Mouse (Mus musculus) forebrain, embryonic 13.5 days (tissue): ENCODE results near the gene Tmem115. TPM values are rescaled to one million over a fixed set of nuclear protein-coding genes. Genes with fewer than 3 reads are reported as not detected.
"Not testable (repeated sequence)": the region's sequence is repeated elsewhere in the genome, so short reads cannot be mapped to it uniquely, and the experiment has no call there.

ENCODE experiments used
- ATAC-seq: fragments of 200-750 bp; cut with Nextera tagmentation; 2 replicates; pipeline ENCODE4 v1.8.0; 2017
- H3K27ac ChIP-seq: fragments of 300-500 bp; sonication (generic); 2 replicates; pipeline ENCODE4 v1.5.1; 2015; ENCODE audit warnings: inconsistent platforms, mild to moderate bottlenecking, moderate library complexity
- H3K27me3 ChIP-seq: fragments of 300-500 bp; sonication (generic); 2 replicates; pipeline ENCODE4 v1.6.1; 2015; ENCODE audit warnings: mild to moderate bottlenecking, inconsistent platforms
- H3K36me3 ChIP-seq: fragments of 300-500 bp; sonication (generic); 2 replicates; pipeline ENCODE4 v1.6.1; 2015; ENCODE audit warnings: mild to moderate bottlenecking, inconsistent platforms; ENCODE audit not compliant: poor library complexity, severe bottlenecking
- H3K4me1 ChIP-seq: fragments of 300-500 bp; sonication (generic); 2 replicates; pipeline ENCODE4 v1.6.1; 2015; ENCODE audit warnings: inconsistent platforms
- H3K4me2 ChIP-seq: fragments of 300-500 bp; sonication (generic); 2 replicates; pipeline ENCODE4 v1.6.1; 2015; ENCODE audit warnings: inconsistent platforms, mild to moderate bottlenecking, moderate library complexity
- H3K4me3 ChIP-seq: fragments of 300-500 bp; sonication (generic); 2 replicates; pipeline ENCODE4 v1.5.1; 2015; ENCODE audit warnings: mild to moderate bottlenecking, inconsistent platforms
- H3K9ac ChIP-seq: fragments of 300-500 bp; sonication (generic); 2 replicates; pipeline ENCODE4 v1.6.1; 2015; ENCODE audit warnings: mild to moderate bottlenecking, inconsistent platforms
- H3K9me3 ChIP-seq: fragments of 300-500 bp; sonication (generic); replicated peaks from 2 replicates; pipeline ENCODE4 v1.6.1; 2016; ENCODE audit warnings: inconsistent platforms
- WGBS: fragments of 180-500 bp; shearing (Covaris S2); methylation state at CpG from one replicate; pipeline ENCODE4 v1.1.7; 2015; 5-methylcytosine and 5-hydroxymethylcytosine counted together
- polyA plus RNA-seq: library from polyadenylated mRNA; unstranded; fragments of >200 nt; fragmentation: Nextera tagmentation; extraction: Ambion mirVana; gene quantifications from 2 replicates; pipeline ENCODE4 v1.2.1, GENCODE M21; 2015

The Tmem115 gene
- polyA plus RNA-seq, 1 experiment from 2014 or later: 36.9 TPM

GRCm38 (mm10) chr9:107551890-107552355 lies 18.2 kb downstream of the Tmem115 start:
- H3K9ac ChIP-seq: peak overlapping the region; percentile 65
- no peaks in the 10 kb centered on the region for H3K9me3 ChIP-seq
- H3K4me1 ChIP-seq: peaks cover 63% of the 10 kb centered on the region
- no peak for ATAC-seq
- peak overlapping the region; percentile 74 for H3K4me2 ChIP-seq
- no peak overlapping the region for H3K27ac ChIP-seq
- peaks cover under 1% of the 10 kb centered on the region; the same call in 1 of the 2 replicates for H3K36me3 ChIP-seq
- H3K4me3 ChIP-seq: peak overlapping the region; percentile 40
- H3K27me3 ChIP-seq: peaks cover 54% of the 10 kb centered on the region
- WGBS: 4% methylated on average over 8 of the region's 8 CpGs

GRCm38 (mm10) chr9:107552690-107553393 lies 19.1 kb downstream of the Tmem115 start:
- Histone ChIP-seq H3K4me1 (peaks cover 54% of the 10 kb centered on the region), H3K4me3 (0 out of 2 replicates have a peak overlapping the region, but pooled peaks have one; percentile 74)
- WGBS: 82% methylated on average over 5 of the region's 5 CpGs

GRCm38 (mm10) chr9:107553541-107554318 lies 20.0 kb downstream of the Tmem115 start:
- peaks cover 44% of the 10 kb centered on the region for H3K27me3 ChIP-seq
- peak overlapping the region; percentile 75 for H3K4me2 ChIP-seq
- H3K9ac ChIP-seq: peak overlapping the region; percentile 90
- peaks cover 19% of the 10 kb centered on the region for H3K36me3 ChIP-seq
- peak overlapping the region; percentile 83 for H3K27ac ChIP-seq
- peak; percentile 77 for ATAC-seq
- peaks cover 54% of the 10 kb centered on the region for H3K4me1 ChIP-seq
- H3K4me3 ChIP-seq: peak overlapping the region; percentile 74
- WGBS: 4% methylated on average over 36 of the region's 37 CpGs
- no peaks in the 10 kb centered on the region for H3K9me3 ChIP-seq

More at GRCm38 (mm10) chr9:107552690-107553393, 19.1 kb downstream of the Tmem115 start:
- Histone ChIP-seq H3K36me3 (peaks cover 10% of the 10 kb centered on the region), H3K9ac (no peak overlapping the region; the same call in 1 of the 2 replicates), H3K27me3 (peaks cover 52% of the 10 kb centered on the region), H3K4me2 (peak overlapping the region; percentile 75), H3K9me3 (no peaks in the 10 kb centered on the region), H3K27ac (no peak overlapping the region)
- ATAC-seq: no peak

GRCm38 (mm10) chr9:107554319-107554825 lies 20.6 kb downstream of the Tmem115 start:
- peak; percentile 94 for ATAC-seq
- Histone ChIP-seq H3K4me3 (peak overlapping the region; percentile 74), H3K4me2 (peak overlapping the region; percentile 75), H3K4me1 (peaks cover 54% of the 10 kb centered on the region), H3K27ac (peak overlapping the region; percentile 83), H3K27me3 (peaks cover 38% of the 10 kb centered on the region), H3K36me3 (peaks cover 25% of the 10 kb centered on the region), H3K9me3 (no peaks in the 10 kb centered on the region), H3K9ac (peak overlapping the region; percentile 90)
- 0% methylated on average over 53 of the region's 53 CpGs for WGBS

GRCm38 (mm10) chr9:107555031-107555457 lies 21.3 kb downstream of the Tmem115 start:
- H3K4me3 ChIP-seq: peak overlapping the region; percentile 74
- H3K4me2 ChIP-seq: peak overlapping the region; percentile 75
- H3K27me3 ChIP-seq: peaks cover 31% of the 10 kb centered on the region
- H3K9me3 ChIP-seq: no peaks in the 10 kb centered on the region
- H3K9ac ChIP-seq: peak overlapping the region; percentile 90
- ATAC-seq: peak; percentile 34; the same call in 1 of the 2 replicates
- peaks cover 54% of the 10 kb centered on the region for H3K4me1 ChIP-seq
- under 1% methylated on average over 23 of the region's 23 CpGs for WGBS
- peak overlapping the region; percentile 83 for H3K27ac ChIP-seq
- peaks cover 32% of the 10 kb centered on the region for H3K36me3 ChIP-seq

GRCm38 (mm10) chr9:107555701-107556100 lies 22.0 kb downstream of the Tmem115 start:
- H3K27ac ChIP-seq: no peak overlapping the region

GRCm38 (mm10) chr9:107556346-107556745 lies 22.6 kb downstream of the Tmem115 start:
- Histone ChIP-seq H3K36me3 (peaks cover 45% of the 10 kb centered on the region), H3K4me3 (peak overlapping the region; percentile 74), H3K27me3 (peaks cover 18% of the 10 kb centered on the region), H3K9ac (peak overlapping the region; percentile 26; the same call in 1 of the 2 replicates), H3K4me2 (peak overlapping the region; percentile 75), H3K9me3 (no peaks in the 10 kb centered on the region), H3K27ac (no peak overlapping the region), H3K4me1 (peaks cover 46% of the 10 kb centered on the region)
- ATAC-seq: no peak
- 82% methylated on average over 3 of the region's 3 CpGs for WGBS

More at GRCm38 (mm10) chr9:107555701-107556100, 22.0 kb downstream of the Tmem115 start:
- Histone ChIP-seq H3K9me3 (no peaks in the 10 kb centered on the region), H3K4me3 (peak overlapping the region; percentile 74), H3K9ac (peak overlapping the region; percentile 90), H3K36me3 (peaks cover 38% of the 10 kb centered on the region), H3K4me1 (peaks cover 52% of the 10 kb centered on the region), H3K4me2 (peak overlapping the region; percentile 75), H3K27me3 (peaks cover 25% of the 10 kb centered on the region)
- WGBS: 48% methylated on average over 2 of the region's 2 CpGs
- ATAC-seq: no peak

- WGBS: under 1% methylated on average over 38 of the region's 46 CpGs
- peak; percentile 97 for ATAC-seq
- H3K27ac ChIP-seq: peak within 1 kb of the TSS; percentile 51; the same call in 1 of the 2 replicates
- peak within 1 kb of the TSS; percentile 90 for H3K4me2 ChIP-seq
- H3K4me3 ChIP-seq: peak within 1 kb of the TSS; percentile 95
- no peaks in the 10 kb centered on the region for H3K27me3 ChIP-seq
- peaks cover 40% of the 10 kb centered on the region for H3K4me1 ChIP-seq
- H3K9me3 ChIP-seq: no peaks in the 10 kb centered on the region
- peak within 1 kb of the TSS; percentile 95 for H3K9ac ChIP-seq
- H3K36me3 ChIP-seq: peaks cover 62% of the 10 kb centered on the region
Measured at GRCm38 (mm10) chr9:107563029-107563581, 29.4 kb downstream of the Tmem115 start, which contains the start of gene Tusc2. Gene Tusc2 (plus strand): TSS chr9:107563255.

GRCm38 (mm10) chr9:107565556-107565955 lies 31.8 kb downstream of the Tmem115 start:
- H3K36me3 ChIP-seq: peaks cover 42% of the 10 kb centered on the region
- H3K4me3 ChIP-seq, H3K9me3 ChIP-seq, H3K4me2 ChIP-seq, H3K27me3 ChIP-seq, ATAC-seq, H3K27ac ChIP-seq, H3K9ac ChIP-seq: not testable (repeated sequence)
- peaks cover 54% of the 10 kb centered on the region for H3K4me1 ChIP-seq
- 50% methylated on average over 5 of the region's 5 CpGs for WGBS

- Histone ChIP-seq H3K9me3 (no peaks in the 10 kb centered on the region), H3K4me2 (0 out of 2 replicates have a peak overlapping the region, but pooled peaks have one; percentile 10), H3K4me3 (peak overlapping the region; percentile 1; the same call in 1 of the 2 replicates), H3K4me1 (peaks cover 60% of the 10 kb centered on the region), H3K27me3 (no peaks in the 10 kb centered on the region), H3K27ac (peak overlapping the region; percentile 54; the same call in 1 of the 2 replicates), H3K36me3 (peaks cover 42% of the 10 kb centered on the region), H3K9ac (no peak overlapping the region)
- 55% methylated on average over 15 of the region's 15 CpGs for WGBS
- no peak for ATAC-seq
Measured at GRCm38 (mm10) chr9:107566041-107566709, 32.4 kb downstream of the Tmem115 start.

GRCm38 (mm10) chr9:107566855-107567254 lies 33.1 kb downstream of the Tmem115 start:
- Histone ChIP-seq H3K9me3 (no peaks in the 10 kb centered on the region), H3K4me1 (peaks cover 66% of the 10 kb centered on the region), H3K9ac (no peak overlapping the region), H3K4me2 (no peak overlapping the region), H3K27me3 (no peaks in the 10 kb centered on the region), H3K27ac (peak overlapping the region; percentile 25; the same call in 1 of the 2 replicates), H3K36me3 (peaks cover 42% of the 10 kb centered on the region), H3K4me3 (no peak overlapping the region)
- WGBS: 56% methylated on average over 3 of the region's 3 CpGs
- no peak for ATAC-seq
